Mouse (Mus musculus) erythroblast, embryonic 14.5 days (primary cell): Measurements from ENCODE around the gene Bcor.

Source experiments
- GATA1 ChIP-seq: IDR thresholded peaks from 2 replicates; pipeline ENCODE4 v1.6.1; 2012; ENCODE audit warnings: low read length, inconsistent platforms, mixed read lengths
- TAL1 ChIP-seq: IDR thresholded peaks from 3 replicates; pipeline ENCODE4 v1.6.1; 2012; ENCODE audit warnings: low read length, inconsistent platforms, mixed read lengths

DNA sequence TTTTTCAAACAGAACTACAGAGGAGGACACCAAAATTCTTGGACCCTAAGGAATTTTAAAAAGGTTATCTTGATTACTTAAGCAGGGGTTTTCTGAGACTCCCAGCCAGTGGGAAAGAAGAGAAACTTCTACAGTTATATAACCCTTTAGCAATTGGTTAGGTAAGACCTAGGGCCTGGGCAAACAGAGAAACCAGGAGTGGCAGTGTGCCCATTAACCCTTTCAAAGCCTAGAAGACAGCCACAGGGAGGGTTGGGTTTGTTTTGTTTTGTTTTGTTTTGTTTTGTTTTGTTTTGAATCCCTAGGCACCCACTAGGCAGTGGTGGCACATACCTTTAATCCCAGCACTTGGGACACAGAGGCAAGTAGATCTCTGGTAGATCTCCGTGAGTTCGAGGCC, 163.3 kb downstream of the Bcor start:
- TF ChIP-seq TAL1 (no peak), GATA1 (no peak)
